Mouse (Mus musculus): ENCODE measurements around the gene Atad3a.

- TF ChIP-seq CTCF (IDR thresholded peaks at IDR 0.05) (no peak), EP300 (IDR thresholded peaks at IDR 0.05) (no peak)
Observed at GRCm38 (mm10) chr4:155793730-155794129, 32.8 kb upstream of the Atad3a start.

Data from lung, postnatal 0 days (tissue).